Mouse (Mus musculus) stomach, postnatal 0 days (tissue): ENCODE results near the gene Ina. TPM values are rescaled to one million over a fixed set of nuclear protein-coding genes. Genes with fewer than 3 reads are reported as not detected.

Experiments used
- ATAC-seq: fragments of 200-750 bp; cut with Nextera tagmentation; 2 replicates; pipeline ENCODE4 v1.8.0; 2017; ENCODE audit not compliant: low FRiP score, low TSS enrichment
- DNase-seq: peaks from one replicate; pipeline ENCODE4 v3.0.0-alpha.2; 2016; ENCODE audit warnings: low spot score
- H3K27ac ChIP-seq: fragments of 300-500 bp; sonication (generic); replicated peaks from 2 replicates; pipeline ENCODE4 v1.5.1; 2014; ENCODE audit warnings: mild to moderate bottlenecking, control low read depth
- H3K27me3 ChIP-seq: fragments of 300-500 bp; sonication (generic); 2 replicates; pipeline ENCODE4 v1.6.1; 2014; ENCODE audit warnings: low read length; ENCODE audit not compliant: control insufficient read depth, insufficient read depth
- H3K36me3 ChIP-seq: fragments of 300-500 bp; sonication (generic); 2 replicates; pipeline ENCODE4 v1.6.1; 2014; ENCODE audit warnings: low read length, mixed read lengths; ENCODE audit not compliant: control insufficient read depth, insufficient read depth
- H3K4me1 ChIP-seq: fragments of 300-500 bp; sonication (generic); replicated peaks from 2 replicates; pipeline ENCODE4 v1.6.1; 2014; ENCODE audit warnings: antibody characterized with exemption; ENCODE audit not compliant: control insufficient read depth, insufficient read depth
- H3K4me2 ChIP-seq: fragments of 300-500 bp; sonication (generic); replicated peaks from 2 replicates; pipeline ENCODE4 v1.6.1; 2014; ENCODE audit warnings: low read depth, mild to moderate bottlenecking, control low read depth, moderate library complexity
- H3K4me3 ChIP-seq: fragments of 300-500 bp; sonication (generic); 2 replicates; pipeline ENCODE4 v1.5.1; 2014; ENCODE audit warnings: low read depth, low read length, control low read depth
- H3K9ac ChIP-seq: fragments of 300-500 bp; sonication (generic); 2 replicates; pipeline ENCODE4 v1.6.1; 2014; ENCODE audit warnings: mild to moderate bottlenecking, low read length, control low read depth, mixed read lengths
- H3K9me3 ChIP-seq: fragments of 300-500 bp; sonication (generic); 2 replicates; pipeline ENCODE4 v1.6.1; 2016; ENCODE audit warnings: low read length; ENCODE audit not compliant: control insufficient read depth
- CTCF ChIP-seq: IDR thresholded peaks from 2 replicates; pipeline ENCODE4 v1.5.1; 2016; ENCODE audit warnings: antibody characterized with exemption, low read depth, mild to moderate bottlenecking, moderate library complexity
- EP300 ChIP-seq: optimal IDR thresholded peaks from 2 replicates; pipeline ENCODE3; 2016; ENCODE audit warnings: antibody characterized with exemption
- WGBS: fragments of 180-500 bp; shearing (Covaris S2); extraction: QIAGEN DNeasy Blood & Tissue Kit; methylation state at CpG from one replicate; pipeline ENCODE4 v1.1.7; 2014; 5-methylcytosine and 5-hydroxymethylcytosine counted together
- polyA plus RNA-seq: library from polyadenylated mRNA; unstranded; fragments of >200 nt; fragmentation: Nextera tagmentation; extraction: Ambion mirVana; gene quantifications from 2 replicates; pipeline ENCODE4 v1.2.1, GENCODE M21; 2015

Ina gene
- polyA plus RNA-seq, 1 experiment from 2014 or later: 3.5 TPM

- TF ChIP-seq EP300: no peak
- Histone ChIP-seq H3K9ac (no peak overlapping the region), H3K27ac (no peak overlapping the region), H3K4me2 (no peak overlapping the region), H3K4me1 (no peaks in the 10 kb centered on the region), H3K4me3 (no peak overlapping the region), H3K9me3 (no peaks in the 10 kb centered on the region), H3K27me3 (no peaks in the 10 kb centered on the region), H3K36me3 (0 out of 2 replicates have a peak, but pooled peaks cover 3% of the 10 kb centered on the region)
- no peak for ATAC-seq
- WGBS: 85% methylated on average over 6 of the region's 6 CpGs
- no peak for DNase-seq
Measured at GRCm38 (mm10) chr19:47031770-47032169, 17.3 kb downstream of the Ina start.

- Histone ChIP-seq H3K4me2 (no peak overlapping the region), H3K9ac (no peak overlapping the region), H3K36me3 (0 out of 2 replicates have a peak, but pooled peaks cover 5% of the 10 kb centered on the region), H3K27me3 (no peaks in the 10 kb centered on the region), H3K27ac (no peak overlapping the region), H3K9me3 (no peaks in the 10 kb centered on the region), H3K4me3 (no peak overlapping the region), H3K4me1 (no peaks in the 10 kb centered on the region)
- 82% methylated on average over 4 of the region's 4 CpGs for WGBS
- ATAC-seq: no peak
- no peak for DNase-seq
- TF ChIP-seq EP300: no peak
Measured at GRCm38 (mm10) chr19:47034916-47035315, 20.4 kb downstream of the Ina start.

GRCm38 (mm10) chr19:47036596-47036995 is 22.1 kb downstream of the Ina start:
- Histone ChIP-seq H3K4me2 (no peak overlapping the region), H3K36me3 (0 out of 2 replicates have a peak, but pooled peaks cover 5% of the 10 kb centered on the region), H3K27me3 (no peaks in the 10 kb centered on the region), H3K27ac (no peak overlapping the region), H3K9ac (no peak overlapping the region), H3K4me1 (no peaks in the 10 kb centered on the region), H3K9me3 (no peaks in the 10 kb centered on the region), H3K4me3 (no peak overlapping the region)
- DNase-seq: no peak
- 83% methylated on average over 3 of the region's 3 CpGs for WGBS
- no peak for ATAC-seq
- TF ChIP-seq EP300: no peak
- TF ChIP-seq CTCF: no peak

- WGBS: 85% methylated on average over 3 of the region's 3 CpGs
- DNase-seq: no peak
- Histone ChIP-seq H3K9me3 (no peaks in the 10 kb centered on the region), H3K9ac (no peak overlapping the region), H3K36me3 (peaks cover 2% of the 10 kb centered on the region; the same call in 1 of the 2 replicates), H3K4me2 (no peak overlapping the region), H3K4me3 (no peak overlapping the region), H3K27ac (no peak overlapping the region), H3K27me3 (no peaks in the 10 kb centered on the region), H3K4me1 (no peaks in the 10 kb centered on the region)
- no peak for TF ChIP-seq EP300
- no peak for TF ChIP-seq CTCF
- ATAC-seq: no peak
Measured at GRCm38 (mm10) chr19:47040720-47041473, 26.4 kb downstream of the Ina start.

GRCm38 (mm10) chr19:47043608-47044007 is 29.1 kb downstream of the Ina start:
- Histone ChIP-seq H3K27ac (no peak overlapping the region), H3K9me3 (no peaks in the 10 kb centered on the region), H3K27me3 (no peaks in the 10 kb centered on the region), H3K4me3 (no peak overlapping the region), H3K4me1 (no peaks in the 10 kb centered on the region), H3K4me2 (no peak overlapping the region), H3K36me3 (peaks cover 5% of the 10 kb centered on the region; the same call in 1 of the 2 replicates), H3K9ac (no peak overlapping the region)
- 81% methylated on average over 3 of the region's 3 CpGs for WGBS
- TF ChIP-seq EP300 (no peak), CTCF (peak; percentile 61)
- no peak for ATAC-seq
- DNase-seq: no peak

- Histone ChIP-seq H3K36me3 (peaks cover 3% of the 10 kb centered on the region; the same call in 1 of the 2 replicates), H3K4me3 (no peak overlapping the region), H3K27me3 (no peaks in the 10 kb centered on the region), H3K4me1 (peaks cover 3% of the 10 kb centered on the region; the same call in 1 of the 2 replicates), H3K9me3 (no peaks in the 10 kb centered on the region), H3K9ac (no peak overlapping the region), H3K4me2 (no peak overlapping the region), H3K27ac (no peak overlapping the region)
- no peak for ATAC-seq
- WGBS: 100% methylated on average over 1 of the region's 1 CpGs
- DNase-seq: no peak
- TF ChIP-seq CTCF: peak; percentile 51
- TF ChIP-seq EP300: no peak
Measured at GRCm38 (mm10) chr19:47046343-47046742, 31.8 kb downstream of the Ina start.
